Mouse (Mus musculus): ENCODE measurements at regions not wholly inside any gene's neighbourhood (a gene's known extent, or its start where the extent isn't known, plus 50 kb on each side); places are given as distances from the start of the nearest gene placed in this dataset.

DNA sequence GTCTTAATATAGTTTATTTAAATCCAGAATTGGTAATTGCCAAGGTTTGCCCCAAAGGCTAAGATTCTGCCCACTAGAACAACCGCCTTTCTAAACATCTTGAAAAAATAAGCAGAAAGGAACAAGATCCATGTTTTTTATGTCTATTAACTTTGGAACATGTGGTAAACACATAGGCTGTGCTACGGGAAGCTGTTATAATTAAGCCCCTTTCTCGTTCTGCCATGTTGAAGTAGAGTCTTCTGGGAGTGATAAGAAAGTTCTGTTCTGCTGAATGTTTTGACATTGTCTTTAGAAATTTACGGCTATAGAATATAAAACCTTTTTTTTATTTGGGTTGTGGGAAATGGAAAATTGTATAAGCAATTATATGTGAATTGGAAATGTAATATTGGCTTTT lies 397.9 kb downstream of the Cdh11 start:
- TF ChIP-seq CTCF (IDR thresholded peaks at IDR 0.05; ENCODE audit: borderline replicate concordance, insufficient read depth, low read depth, low read length) (no peak), POLR2A (IDR thresholded peaks at IDR 0.05; ENCODE audit: borderline replicate concordance, insufficient read depth, low read length) (no peak)
